Mouse (Mus musculus): Measurements from ENCODE around the gene Trappc3. TPM values are rescaled to one million over a fixed set of nuclear protein-coding genes. Genes with fewer than 3 reads are reported as not detected.

The Trappc3 gene
- polyA plus RNA-seq, 1 experiment: 20.5 TPM

GRCm38 (mm10) chr4:126281706-126282105, 19.6 kb downstream of the Trappc3 start:
- H3K4me1 ChIP-seq (ENCODE audit: control insufficient read depth, insufficient read depth, low read length): peaks cover 7% of the 10 kb centered on the region

GRCm38 (mm10) chr4:126283582-126283981, 21.5 kb downstream of the Trappc3 start:
- no peak overlapping the region for H3K27ac ChIP-seq (ENCODE audit: control insufficient read depth, insufficient read depth, low read depth, low read length)
- peaks cover 9% of the 10 kb centered on the region for H3K4me1 ChIP-seq (ENCODE audit: control insufficient read depth, insufficient read depth, low read length)
- H3K4me3 ChIP-seq (ENCODE audit: control insufficient read depth, low read depth, low read length): no peak overlapping the region
- H3K36me3 ChIP-seq (ENCODE audit: control insufficient read depth, insufficient read depth, low read length): no peaks in the 10 kb centered on the region
- H3K27me3 ChIP-seq (ENCODE audit: control insufficient read depth, insufficient read depth, low read length): no peaks in the 10 kb centered on the region
- TF ChIP-seq CTCF (IDR thresholded peaks at IDR 0.05; ENCODE audit: control insufficient read depth, insufficient read depth, insufficient replicate concordance, low read depth, low read length): no peak
- TF ChIP-seq POLR2A (IDR thresholded peaks at IDR 0.05; ENCODE audit: control insufficient read depth, low read depth, low read length): no peak

More at GRCm38 (mm10) chr4:126281706-126282105, 19.6 kb downstream of the Trappc3 start:
- Histone ChIP-seq H3K36me3 (ENCODE audit: control insufficient read depth, insufficient read depth, low read length) (no peaks in the 10 kb centered on the region), H3K27me3 (ENCODE audit: control insufficient read depth, insufficient read depth, low read length) (no peaks in the 10 kb centered on the region), H3K27ac (ENCODE audit: control insufficient read depth, insufficient read depth, low read depth, low read length) (no peak overlapping the region), H3K4me3 (ENCODE audit: control insufficient read depth, low read depth, low read length) (no peak overlapping the region)
- TF ChIP-seq CTCF (IDR thresholded peaks at IDR 0.05; ENCODE audit: control insufficient read depth, insufficient read depth, insufficient replicate concordance, low read depth, low read length) (no peak), POLR2A (IDR thresholded peaks at IDR 0.05; ENCODE audit: control insufficient read depth, low read depth, low read length) (no peak)

- TF ChIP-seq CTCF (IDR thresholded peaks at IDR 0.05; ENCODE audit: control insufficient read depth, insufficient read depth, insufficient replicate concordance, low read depth, low read length) (no peak), POLR2A (IDR thresholded peaks at IDR 0.05; ENCODE audit: control insufficient read depth, low read depth, low read length) (no peak)
- peaks cover 9% of the 10 kb centered on the region for H3K4me1 ChIP-seq (ENCODE audit: control insufficient read depth, insufficient read depth, low read length)
- no peaks in the 10 kb centered on the region for H3K36me3 ChIP-seq (ENCODE audit: control insufficient read depth, insufficient read depth, low read length)
- peak within 1 kb of the TSS; percentile 71 for H3K4me3 ChIP-seq (ENCODE audit: control insufficient read depth, low read depth, low read length)
- H3K27me3 ChIP-seq (ENCODE audit: control insufficient read depth, insufficient read depth, low read length): no peaks in the 10 kb centered on the region
- no peak within 1 kb of the TSS for H3K27ac ChIP-seq (ENCODE audit: control insufficient read depth, insufficient read depth, low read depth, low read length)
Measured at GRCm38 (mm10) chr4:126286492-126286891, 24.4 kb downstream of the Trappc3 start, which contains the start of gene Col8a2. TSS of gene Col8a2 (plus strand) at chr4:126286793.

- Histone ChIP-seq H3K27me3 (ENCODE audit: control insufficient read depth, insufficient read depth, low read length) (no peaks in the 10 kb centered on the region), H3K4me3 (ENCODE audit: control insufficient read depth, low read depth, low read length) (no peak overlapping the region; the same call in 1 of the 2 replicates), H3K4me1 (ENCODE audit: control insufficient read depth, insufficient read depth, low read length) (peaks cover 9% of the 10 kb centered on the region), H3K36me3 (ENCODE audit: control insufficient read depth, insufficient read depth, low read length) (no peaks in the 10 kb centered on the region), H3K27ac (ENCODE audit: control insufficient read depth, insufficient read depth, low read depth, low read length) (no peak overlapping the region)
- no peak for TF ChIP-seq POLR2A (IDR thresholded peaks at IDR 0.05; ENCODE audit: control insufficient read depth, low read depth, low read length)
- TF ChIP-seq CTCF (IDR thresholded peaks at IDR 0.05; ENCODE audit: control insufficient read depth, insufficient read depth, insufficient replicate concordance, low read depth, low read length): no peak
Measured at GRCm38 (mm10) chr4:126287302-126287995, 25.3 kb downstream of the Trappc3 start.

- H3K36me3 ChIP-seq (ENCODE audit: control insufficient read depth, insufficient read depth, low read length): no peaks in the 10 kb centered on the region
- no peak for TF ChIP-seq CTCF (IDR thresholded peaks at IDR 0.05; ENCODE audit: control insufficient read depth, insufficient read depth, insufficient replicate concordance, low read depth, low read length)
- TF ChIP-seq POLR2A (IDR thresholded peaks at IDR 0.05; ENCODE audit: control insufficient read depth, low read depth, low read length): no peak
- no peak overlapping the region for H3K27ac ChIP-seq (ENCODE audit: control insufficient read depth, insufficient read depth, low read depth, low read length)
- H3K4me1 ChIP-seq (ENCODE audit: control insufficient read depth, insufficient read depth, low read length): peaks cover 9% of the 10 kb centered on the region
- H3K4me3 ChIP-seq (ENCODE audit: control insufficient read depth, low read depth, low read length): no peak overlapping the region
- no peaks in the 10 kb centered on the region for H3K27me3 ChIP-seq (ENCODE audit: control insufficient read depth, insufficient read depth, low read length)
Measured at GRCm38 (mm10) chr4:126288085-126288666, 26.1 kb downstream of the Trappc3 start.

GRCm38 (mm10) chr4:126290314-126290713, 28.2 kb downstream of the Trappc3 start:
- Histone ChIP-seq H3K36me3 (ENCODE audit: control insufficient read depth, insufficient read depth, low read length) (no peaks in the 10 kb centered on the region), H3K4me1 (ENCODE audit: control insufficient read depth, insufficient read depth, low read length) (peaks cover 9% of the 10 kb centered on the region), H3K27ac (ENCODE audit: control insufficient read depth, insufficient read depth, low read depth, low read length) (no peak overlapping the region), H3K4me3 (ENCODE audit: control insufficient read depth, low read depth, low read length) (no peak overlapping the region), H3K27me3 (ENCODE audit: control insufficient read depth, insufficient read depth, low read length) (no peaks in the 10 kb centered on the region)
- no peak for TF ChIP-seq CTCF (IDR thresholded peaks at IDR 0.05; ENCODE audit: control insufficient read depth, insufficient read depth, insufficient replicate concordance, low read depth, low read length)
- no peak for TF ChIP-seq POLR2A (IDR thresholded peaks at IDR 0.05; ENCODE audit: control insufficient read depth, low read depth, low read length)

- Histone ChIP-seq H3K27me3 (ENCODE audit: control insufficient read depth, insufficient read depth, low read length) (no peaks in the 10 kb centered on the region), H3K4me3 (ENCODE audit: control insufficient read depth, low read depth, low read length) (no peak overlapping the region), H3K4me1 (ENCODE audit: control insufficient read depth, insufficient read depth, low read length) (peaks cover 7% of the 10 kb centered on the region), H3K36me3 (ENCODE audit: control insufficient read depth, insufficient read depth, low read length) (no peaks in the 10 kb centered on the region), H3K27ac (ENCODE audit: control insufficient read depth, insufficient read depth, low read depth, low read length) (no peak overlapping the region)
- TF ChIP-seq POLR2A (IDR thresholded peaks at IDR 0.05; ENCODE audit: control insufficient read depth, low read depth, low read length): no peak
- TF ChIP-seq CTCF (IDR thresholded peaks at IDR 0.05; ENCODE audit: control insufficient read depth, insufficient read depth, insufficient replicate concordance, low read depth, low read length): no peak
Measured at GRCm38 (mm10) chr4:126291196-126291595, 29.1 kb downstream of the Trappc3 start.
